Mouse (Mus musculus): Measurements from ENCODE around the gene Dcaf6.
"Not testable (repeated sequence)": the region's sequence is repeated elsewhere in the genome, so short reads cannot be mapped to it uniquely, and the experiment has no call there.

Gene Dcaf6

GRCm38 (mm10) chr1:165421357-165421915 is 38.8 kb downstream of the Dcaf6 start:
- no peak for DNase-seq (ENCODE audit: low read depth)

DNA sequence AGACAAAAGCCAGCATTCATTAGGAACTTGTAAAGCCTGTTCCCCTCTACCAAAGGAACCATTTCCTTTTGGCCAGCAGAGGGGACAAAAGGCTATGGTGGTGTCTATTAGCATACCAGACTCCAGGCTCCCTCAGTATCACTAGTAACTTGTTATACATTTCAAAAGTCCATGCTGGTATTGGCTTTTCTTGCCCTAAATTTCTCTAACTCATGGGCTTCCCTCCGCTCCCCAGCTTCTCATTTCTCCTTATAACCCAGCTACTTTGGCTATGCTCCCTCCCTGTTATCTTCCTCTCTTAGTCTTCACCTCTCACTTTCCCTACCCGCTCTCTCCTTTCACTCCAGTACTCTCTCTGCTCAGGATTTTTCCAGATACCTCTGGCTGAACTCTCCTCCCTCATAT is 63.9 kb downstream of the Dcaf6 start:
- no peak for DNase-seq (ENCODE audit: low read depth)

DNA sequence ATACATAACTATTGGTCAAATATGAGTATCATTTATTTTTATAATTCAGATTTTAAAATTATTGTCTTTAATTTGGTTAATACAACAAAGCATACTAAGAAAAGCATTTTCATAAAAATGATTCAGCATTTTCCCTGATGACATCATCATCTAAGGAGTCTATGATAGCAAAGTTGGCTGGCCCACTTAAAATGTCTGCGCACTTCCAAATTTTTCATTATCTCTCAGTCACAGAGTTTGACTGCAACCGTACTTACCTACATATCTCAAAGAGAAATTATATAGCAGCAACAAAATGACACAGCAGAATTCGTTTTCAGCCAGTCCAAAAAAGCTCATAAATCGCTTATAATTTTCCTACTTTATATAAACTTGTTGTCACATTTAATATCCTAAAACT is 64.3 kb downstream of the Dcaf6 start:
- no peak for DNase-seq (ENCODE audit: low read depth)

DNA sequence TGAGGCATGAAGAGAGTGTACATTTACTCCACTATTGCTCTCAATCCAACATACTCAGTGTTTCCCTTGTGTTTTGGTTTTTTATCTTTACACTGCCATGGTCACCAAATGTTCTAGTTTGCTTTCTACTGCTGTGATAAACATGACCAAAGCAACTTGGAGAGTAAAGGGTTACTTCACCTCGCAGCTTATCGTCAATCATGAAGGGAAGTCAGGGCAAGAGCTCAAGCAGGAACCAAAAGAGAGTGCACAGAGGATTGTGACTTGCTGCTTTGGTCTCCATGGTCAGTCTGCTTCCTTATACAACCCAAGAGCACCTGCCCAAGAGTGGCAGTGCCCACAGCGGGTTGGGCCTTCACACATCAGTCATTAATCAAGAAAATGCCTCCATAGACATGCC is 65.4 kb downstream of the Dcaf6 start:
- DNase-seq (ENCODE audit: low read depth): no peak

GRCm38 (mm10) chr1:165393033-165393432 is 67.2 kb downstream of the Dcaf6 start:
- no peak for DNase-seq (ENCODE audit: low read depth)

- DNase-seq (ENCODE audit: low read depth): peak; percentile 20
Measured at GRCm38 (mm10) chr1:165388716-165389115, 71.6 kb downstream of the Dcaf6 start.

- DNase-seq (ENCODE audit: low read depth): no peak
Measured at GRCm38 (mm10) chr1:165386525-165386923, 73.8 kb downstream of the Dcaf6 start.

- no peak for DNase-seq (ENCODE audit: low read depth)
Measured at GRCm38 (mm10) chr1:165385810-165386524, 74.3 kb downstream of the Dcaf6 start.

DNA sequence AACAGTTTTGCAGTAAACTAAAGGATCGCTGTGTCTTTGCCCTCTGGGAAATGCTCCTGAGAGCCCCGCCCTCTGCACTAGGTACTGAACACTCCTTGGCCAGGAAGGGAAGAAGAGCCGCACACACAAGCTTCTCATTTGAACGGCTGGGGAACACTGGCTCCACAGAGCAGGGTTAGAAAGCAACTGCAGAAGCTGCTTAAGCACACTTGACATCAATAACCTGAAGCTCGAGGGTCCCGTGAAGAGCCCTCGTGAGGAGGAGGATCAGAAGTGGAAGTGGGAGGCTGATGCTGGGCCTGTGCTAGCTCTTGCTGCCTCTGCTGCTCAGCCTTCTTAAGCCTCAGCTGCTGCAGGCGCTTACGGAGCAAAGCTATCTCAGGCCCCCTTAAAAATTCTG is 86.4 kb downstream of the Dcaf6 start:
- no peak for DNase-seq (ENCODE audit: low read depth)

GRCm38 (mm10) chr1:165370990-165371389 is 89.3 kb downstream of the Dcaf6 start:
- no peak for DNase-seq (ENCODE audit: low read depth)

- no peak for DNase-seq (ENCODE audit: low read depth)
Measured at GRCm38 (mm10) chr1:165365057-165365456, 95.2 kb downstream of the Dcaf6 start.

GRCm38 (mm10) chr1:165363271-165363670 is 97.0 kb downstream of the Dcaf6 start:
- no peak for DNase-seq (ENCODE audit: low read depth)

- no peak for DNase-seq (ENCODE audit: low read depth)
Measured at GRCm38 (mm10) chr1:165356347-165356746, 103.9 kb downstream of the Dcaf6 start.

GRCm38 (mm10) chr1:165348627-165349026 is 111.6 kb downstream of the Dcaf6 start:
- DNase-seq (ENCODE audit: low read depth): no peak

GRCm38 (mm10) chr1:165344453-165344852 is 115.8 kb downstream of the Dcaf6 start:
- DNase-seq (ENCODE audit: low read depth): peak; percentile 7

DNA sequence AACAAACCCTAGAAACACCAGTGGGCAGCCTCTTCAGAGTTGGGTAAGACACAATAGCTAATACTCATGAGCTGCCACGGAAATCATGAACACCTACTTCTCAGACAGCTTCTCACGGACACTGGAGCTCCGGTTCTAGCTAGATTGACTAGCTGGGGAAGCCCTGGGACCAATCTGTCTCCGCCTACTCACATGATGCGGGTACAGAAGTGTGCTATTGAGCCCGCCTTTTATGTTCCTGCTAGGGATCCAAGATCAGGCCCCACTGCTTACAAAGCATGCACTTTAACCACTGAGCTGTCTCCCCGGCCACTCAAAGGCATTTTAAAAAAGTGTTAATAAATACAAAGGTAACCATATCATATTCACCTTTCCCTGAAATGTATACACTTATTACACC is 118.1 kb downstream of the Dcaf6 start:
- no peak for DNase-seq (ENCODE audit: low read depth)

GRCm38 (mm10) chr1:165332797-165333196 is 127.5 kb downstream of the Dcaf6 start:
- no peak for DNase-seq (ENCODE audit: low read depth)

DNA sequence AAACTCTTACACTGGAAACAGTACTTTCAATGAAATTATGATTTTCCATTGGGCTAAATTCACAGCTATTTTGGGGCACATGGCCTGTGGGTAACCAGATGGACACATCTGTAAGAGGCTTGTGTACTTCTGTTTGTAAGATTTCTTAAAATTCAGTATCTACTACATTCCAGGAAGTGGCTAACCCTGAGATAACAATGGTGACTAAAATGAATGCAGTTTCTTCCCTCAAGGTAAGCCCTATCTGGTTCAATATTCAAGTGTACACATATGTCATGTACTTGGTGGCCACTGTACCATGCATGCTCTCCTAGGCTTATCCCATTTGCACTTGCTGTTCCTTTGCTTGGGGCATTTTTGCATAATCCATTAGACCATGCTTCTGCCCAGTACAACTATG is 129.4 kb downstream of the Dcaf6 start:
- no peak for DNase-seq (ENCODE audit: low read depth)

DNA sequence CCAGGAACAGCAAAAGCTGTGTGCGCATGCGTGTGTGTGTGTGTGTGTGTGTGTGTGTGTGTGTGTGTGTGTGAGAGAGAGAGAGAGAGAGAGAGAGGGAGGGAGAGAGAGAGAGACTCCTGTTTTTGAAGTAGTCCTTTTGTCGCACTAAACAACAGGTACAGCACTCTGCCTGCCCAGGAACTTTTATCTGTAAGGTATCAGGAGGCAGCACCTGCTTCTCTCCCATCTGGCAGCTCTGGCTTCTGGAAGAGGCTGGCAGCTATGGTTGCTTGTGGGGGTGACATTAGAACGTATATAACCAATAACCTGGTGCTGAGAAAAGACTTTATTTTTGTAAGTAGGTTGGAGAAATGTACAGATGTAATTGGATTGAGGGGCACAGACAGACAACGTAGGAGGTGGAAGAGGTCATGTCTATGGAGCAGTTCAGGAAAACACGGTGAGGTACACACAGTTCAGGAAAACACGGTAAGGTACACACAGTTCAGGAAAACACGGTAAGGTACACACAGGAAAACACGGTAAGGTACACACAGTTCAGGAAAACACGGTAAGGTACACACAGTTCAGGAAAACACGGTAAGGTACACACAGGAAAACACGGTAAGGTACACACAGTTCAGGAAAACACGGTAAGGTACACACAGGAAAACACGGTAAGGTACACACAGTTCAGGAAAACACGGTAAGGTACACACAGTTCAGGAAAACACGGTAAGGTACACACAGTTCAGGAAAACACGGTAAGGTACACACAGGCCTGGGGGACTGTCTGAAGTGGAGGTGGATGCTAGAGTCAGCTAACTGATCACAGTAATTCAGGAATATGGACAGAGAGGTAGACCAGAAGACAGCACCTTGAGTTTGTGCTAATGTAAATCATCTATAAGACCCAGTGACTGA is 131.6 kb downstream of the Dcaf6 start:
- DNase-seq (ENCODE audit: low read depth): not testable (repeated sequence)

DNA sequence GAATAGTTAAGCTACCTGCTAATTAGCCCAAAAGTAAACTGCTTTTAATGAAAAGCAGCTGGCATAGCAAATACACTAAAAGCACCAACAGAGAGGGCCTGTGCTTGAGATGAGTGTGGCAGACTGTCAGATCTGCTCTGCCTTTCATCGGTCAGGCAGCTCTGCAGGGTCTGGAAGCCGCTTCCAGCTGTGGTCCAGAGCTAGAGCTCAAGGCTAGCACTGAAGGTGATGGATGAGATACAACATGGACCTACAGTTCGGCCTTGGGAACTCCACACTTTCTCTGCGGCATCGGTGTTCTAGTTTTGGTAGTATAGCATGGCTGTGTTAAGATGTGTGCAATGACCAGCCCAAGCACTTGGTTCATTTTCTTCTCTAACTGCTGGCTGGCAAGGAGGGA is 132.4 kb downstream of the Dcaf6 start:
- no peak for DNase-seq (ENCODE audit: low read depth)

DNA sequence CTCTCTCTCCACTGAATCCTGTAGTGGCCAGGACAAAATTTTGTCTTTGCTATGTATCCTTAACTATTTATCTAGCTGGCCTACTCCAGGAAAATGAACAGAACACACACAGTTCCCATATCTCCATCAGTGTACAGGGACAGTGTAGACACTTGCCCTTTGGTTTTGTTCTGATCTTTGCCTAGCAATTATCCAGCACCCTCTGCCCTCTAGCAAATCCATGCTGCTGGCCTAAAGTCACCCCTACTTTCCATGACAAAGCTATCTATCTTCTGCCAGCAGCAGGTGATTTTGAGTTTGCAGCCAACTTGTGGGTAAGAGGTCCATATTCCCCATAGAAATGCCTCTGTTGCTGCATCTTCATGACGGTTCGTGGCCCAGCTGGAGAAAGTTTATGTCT is 132.9 kb downstream of the Dcaf6 start:
- no peak for DNase-seq (ENCODE audit: low read depth)

DNA sequence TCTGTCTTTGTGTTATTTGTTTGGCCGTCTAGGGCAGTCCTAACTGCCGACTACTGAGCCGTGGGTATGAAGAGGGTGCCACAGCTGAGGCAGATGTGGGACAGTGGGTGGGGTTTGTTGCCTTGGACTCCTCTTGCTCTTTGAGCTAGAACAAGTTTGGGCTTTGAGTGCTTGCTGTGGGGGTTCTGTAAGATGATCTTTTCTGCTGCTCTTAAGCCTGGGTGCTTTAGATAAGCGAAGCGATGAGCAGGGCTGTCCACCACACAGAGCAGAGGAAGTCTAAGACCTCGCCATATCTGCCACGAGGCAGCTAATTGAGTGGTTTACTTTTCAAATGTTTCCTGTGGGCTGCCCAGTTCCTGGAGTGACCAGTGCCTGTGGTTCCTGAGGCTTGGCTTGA is 137.3 kb downstream of the Dcaf6 start:
- DNase-seq (ENCODE audit: low read depth): no peak

GRCm38 (mm10) chr1:165321891-165322290 is 138.4 kb downstream of the Dcaf6 start:
- no peak for DNase-seq (ENCODE audit: low read depth)
